In genomic region chr19:43627345-43627744, GRCm38 (mm10) we compare ENCODE assay signal across 29 mouse cellular contexts. TPM values are rescaled to one million over a fixed set of nuclear protein-coding genes. Genes with fewer than 3 reads are reported as not detected.
A peak's percentile ranks its signal among the peaks of the same experiment; 100 is the strongest.
DNase-seq lines count a peak whose midpoint lies in the region; ATAC-seq and TF ChIP-seq lines count a peak whose summit lies in the region.
"Had no signal": no experiment of that assay in that cellular context is flagged by ENCODE, and none has a peak within 500 bp of the region (broad histone marks: within the 10 kb centered on the region; RNA-seq: fewer than 3 reads in every experiment).

No protein-coding gene starts in this region.

- 88% methylated on average over 3 of the region's 3 CpGs for WGBS in intestine, postnatal 0 days
- WGBS in intestine, embryonic 16.5 days = 90% methylated on average over 3 of the region's 3 CpGs
- WGBS in midbrain, postnatal 0 days = 93% methylated on average over 3 of the region's 3 CpGs
- WGBS in midbrain, embryonic 13.5 days = 94% methylated on average over 3 of the region's 3 CpGs

- in situ Hi-C loops in Patski (cut with MboI; ENCODE audit: low pct_unique_long_range_greater_than_20kb) = loop anchor here (5.0 kb wide), 1 partner anchor 35 kb away; no protein-coding TSS in a partner anchor

- no peak overlapping the region for H3K27ac ChIP-seq in intestine, postnatal 0 days (ENCODE audit: low read depth, low read length)
- no peak overlapping the region for H3K27ac ChIP-seq in intestine, embryonic 16.5 days (ENCODE audit: low read length)
- H3K27ac ChIP-seq in midbrain, postnatal 0 days (ENCODE audit: low read depth, low read length) = no peak overlapping the region
- H3K27ac ChIP-seq in midbrain, embryonic 13.5 days = no peak overlapping the region
- H3K27ac ChIP-seq: gastrocnemius, adult 2 months; heart, embryonic 13.5 days; limb, embryonic 10.5 days; neural tube, embryonic 15.5 days; stomach, embryonic 15.5 days had no signal

- ATAC-seq in intestine, postnatal 0 days = no peak
- no peak for ATAC-seq in intestine, embryonic 16.5 days
- no peak for ATAC-seq in midbrain, postnatal 0 days (ENCODE audit: low FRiP score)
- ATAC-seq in midbrain, embryonic 13.5 days = no peak
- ATAC-seq in Patski = no peak
- ATAC-seq in monocyte, adult 5-6 weeks (replicated peaks; ENCODE audit: insufficient number of reproducible peaks, low FRiP score, low TSS enrichment, poor library complexity, severe bottlenecking) = no peak
- ATAC-seq: hindbrain, embryonic 16.5 days had no signal

- DNase-seq in midbrain, postnatal 0 days (ENCODE audit: low spot score) = no peak
- no peak for DNase-seq in Patski (ENCODE audit: low read depth, low spot score)
- DNase-seq in urinary bladder, postnatal 25 days (ENCODE audit: low spot score) = no peak
- DNase-seq: adrenal gland, adult 8-10 months; cerebellum, adult 11 months; cerebellum, postnatal 10 days; embryo, embryonic 11 days; gastrocnemius, adult 2 months; kidney, adult 2 months; kidney, postnatal 14 days; layer of hippocampus, adult 9-11 months; lung, postnatal 10 days; midbrain, embryonic 14.5 days had no signal

- CTCF ChIA-PET in Patski (lab: Charles Lee) = interaction anchor here (1.9 kb wide), 1 partner anchor 30 kb away, joined by 8 read pairs; no protein-coding TSS in a partner anchor

- no peak overlapping the region for H3K4me2 ChIP-seq in intestine, postnatal 0 days (replicated peaks; ENCODE audit: low read depth)
- H3K4me2 ChIP-seq in intestine, embryonic 16.5 days (ENCODE audit: low read depth, low read length) = no peak overlapping the region
- no peak overlapping the region for H3K4me2 ChIP-seq in midbrain, postnatal 0 days (ENCODE audit: low read depth, low read length, poor library complexity, severe bottlenecking)
- no peak overlapping the region for H3K4me2 ChIP-seq in midbrain, embryonic 13.5 days (replicated peaks)
- H3K4me2 ChIP-seq: heart, embryonic 13.5 days; neural tube, embryonic 15.5 days; stomach, embryonic 15.5 days had no signal

- no peaks in the 10 kb centered on the region for H3K9me3 ChIP-seq in intestine, postnatal 0 days (ENCODE audit: control insufficient read depth)
- H3K9me3 ChIP-seq in intestine, embryonic 16.5 days (ENCODE audit: control insufficient read depth, low read length) = no peaks in the 10 kb centered on the region
- H3K9me3 ChIP-seq in midbrain, postnatal 0 days (ENCODE audit: low read length) = no peaks in the 10 kb centered on the region
- H3K9me3 ChIP-seq in midbrain, embryonic 13.5 days = no peaks in the 10 kb centered on the region
- H3K9me3 ChIP-seq: heart, embryonic 13.5 days; limb, embryonic 10.5 days; neural tube, embryonic 15.5 days; stomach, embryonic 15.5 days had no signal

- no peaks in the 10 kb centered on the region for H3K36me3 ChIP-seq in intestine, postnatal 0 days (ENCODE audit: control insufficient read depth, insufficient read depth)
- H3K36me3 ChIP-seq in intestine, embryonic 16.5 days (ENCODE audit: control insufficient read depth, insufficient read depth, low read length) = no peaks in the 10 kb centered on the region
- H3K36me3 ChIP-seq in midbrain, postnatal 0 days (ENCODE audit: insufficient read depth, low read length) = no peaks in the 10 kb centered on the region
- H3K36me3 ChIP-seq in midbrain, embryonic 13.5 days = no peaks in the 10 kb centered on the region
- H3K36me3 ChIP-seq: heart, embryonic 13.5 days; limb, embryonic 10.5 days; neural tube, embryonic 15.5 days; stomach, embryonic 15.5 days had no signal

- H3K4me3 ChIP-seq in intestine, postnatal 0 days (ENCODE audit: low read depth, low read length) = no peak overlapping the region
- H3K4me3 ChIP-seq in intestine, embryonic 16.5 days (ENCODE audit: low read length) = no peak overlapping the region
- H3K4me3 ChIP-seq in midbrain, postnatal 0 days (ENCODE audit: low read depth, low read length) = no peak overlapping the region
- H3K4me3 ChIP-seq in midbrain, embryonic 13.5 days (replicated peaks) = no peak overlapping the region
- H3K4me3 ChIP-seq: gastrocnemius, adult 2 months; heart, embryonic 13.5 days; limb, embryonic 10.5 days; neural tube, embryonic 15.5 days; stomach, embryonic 15.5 days had no signal

- H3K4me1 ChIP-seq in intestine, postnatal 0 days (replicated peaks; ENCODE audit: control insufficient read depth, insufficient read depth, low read length) = no peaks in the 10 kb centered on the region
- H3K4me1 ChIP-seq in intestine, embryonic 16.5 days (ENCODE audit: control insufficient read depth, insufficient read depth, low read length) = 0 out of 2 replicates have a peak, but pooled peaks cover 3% of the 10 kb centered on the region
- H3K4me1 ChIP-seq in midbrain, postnatal 0 days (ENCODE audit: insufficient read depth, low read length) = no peaks in the 10 kb centered on the region
- peaks cover 9% of the 10 kb centered on the region for H3K4me1 ChIP-seq in midbrain, embryonic 13.5 days (replicated peaks)
- H3K4me1 ChIP-seq: heart, embryonic 13.5 days; stomach, embryonic 15.5 days had no signal

- peak; percentile 47 for TF ChIP-seq CTCF in intestine, postnatal 0 days (IDR thresholded peaks at IDR 0.05; ENCODE audit: low read depth)
- peak; percentile 28 for TF ChIP-seq CTCF in midbrain, postnatal 0 days (IDR thresholded peaks at IDR 0.05)
- TF ChIP-seq CTCF in Patski (IDR thresholded peaks at IDR 0.05) = peak; percentile 54

- POLR2A ChIA-PET in Patski (lab: Charles Lee) = no interaction called here

- H3K9ac ChIP-seq in intestine, postnatal 0 days (ENCODE audit: low read depth, low read length) = no peak overlapping the region
- H3K9ac ChIP-seq in intestine, embryonic 16.5 days (ENCODE audit: low read depth, low read length) = no peak overlapping the region
- H3K9ac ChIP-seq in midbrain, postnatal 0 days (replicated peaks; ENCODE audit: low read length, poor library complexity, severe bottlenecking) = no peak overlapping the region
- no peak overlapping the region for H3K9ac ChIP-seq in midbrain, embryonic 13.5 days (replicated peaks)
- H3K9ac ChIP-seq: heart, embryonic 13.5 days; neural tube, embryonic 15.5 days; stomach, embryonic 15.5 days had no signal

- H3K27me3 ChIP-seq in intestine, postnatal 0 days (replicated peaks; ENCODE audit: control insufficient read depth, insufficient read depth, low read length) = peaks cover 23% of the 10 kb centered on the region
- H3K27me3 ChIP-seq in intestine, embryonic 16.5 days (replicated peaks; ENCODE audit: control insufficient read depth, insufficient read depth, low read length) = 0 out of 2 replicates have a peak, but pooled peaks cover 4% of the 10 kb centered on the region
- H3K27me3 ChIP-seq in midbrain, postnatal 0 days (ENCODE audit: insufficient read depth, low read length) = peaks cover 13% of the 10 kb centered on the region; the same call in 1 of the 2 replicates
- peaks cover 35% of the 10 kb centered on the region for H3K27me3 ChIP-seq in midbrain, embryonic 13.5 days
- H3K27me3 ChIP-seq in Patski = no peaks in the 10 kb centered on the region

RNA-seq across cellular contexts. Expression of gene Nkx2-3, which starts 15.2 kb away (rescaled TPM):
- polyA plus RNA-seq in intestine, postnatal 0 days (2015; fragmentation: Nextera tagmentation; extraction: Ambion mirVana) = 54.3 and 56.9 TPM in 2 replicates
- polyA plus RNA-seq in intestine, embryonic 16.5 days (2015; fragmentation: Nextera tagmentation; extraction: Ambion mirVana) = 61.3 and 64.6 TPM in 2 replicates
- total RNA-seq in midbrain, postnatal 0 days (2014; rRNA removed) = 0.05 TPM in 1 of 2 replicates, not detected in the other
- polyA plus RNA-seq in midbrain, postnatal 0 days (2015; fragmentation: Nextera tagmentation; extraction: Ambion mirVana) = 0.12 TPM in 1 of 2 replicates, not detected in the other
- 0.85 and 1.0 TPM in 2 replicates for polyA plus RNA-seq in midbrain, embryonic 13.5 days (2015; fragmentation: Nextera tagmentation; extraction: Ambion mirVana)
- polyA plus RNA-seq in Patski (2021) = 0.14 TPM
- not detected in 3 replicates for total RNA-seq in monocyte, adult 5-6 weeks (2017)
- total RNA-seq: adrenal gland, adult 8-10 months; gastrocnemius, adult 2 months; granulocyte monocyte progenitor cell, adult 5-6 weeks; heart, postnatal 25 days; left cerebral cortex, adult 8-10 months; liver, adult 2 months; megakaryocyte, adult 5-6 weeks had no signal
- polyA plus RNA-seq: heart, embryonic 13.5 days; hindbrain, embryonic 16.5 days; kidney, adult 2 months; limb, embryonic 10.5 days; neural tube, embryonic 15.5 days; thymus, postnatal 0 days; urinary bladder, adult 2 months had no signal

RNA-seq across cellular contexts. Expression of gene Slc25a28, which starts 47.3 kb away (rescaled TPM):
- polyA plus RNA-seq in intestine, postnatal 0 days (2015; fragmentation: Nextera tagmentation; extraction: Ambion mirVana) = 20.6 and 20.7 TPM in 2 replicates
- 19.5 and 20.0 TPM in 2 replicates for polyA plus RNA-seq in intestine, embryonic 16.5 days (2015; fragmentation: Nextera tagmentation; extraction: Ambion mirVana)
- total RNA-seq in midbrain, postnatal 0 days (2014; rRNA removed) = 43.8 and 48.3 TPM in 2 replicates
- 15.2 and 15.5 TPM in 2 replicates for polyA plus RNA-seq in midbrain, postnatal 0 days (2015; fragmentation: Nextera tagmentation; extraction: Ambion mirVana)
- polyA plus RNA-seq in midbrain, embryonic 13.5 days (2015; fragmentation: Nextera tagmentation; extraction: Ambion mirVana) = 10.8 and 14.4 TPM in 2 replicates
- 51.9 TPM for polyA plus RNA-seq in Patski (2021)
- total RNA-seq in monocyte, adult 5-6 weeks (2017) = 68.7 to 103 TPM (median 101 TPM) in 3 replicates

Comparison
In these comparisons a context has a peak if more than half of its experiments do, and no peak if none do; other contexts are left out.
1. RNA of gene Nkx2-3, which starts 15.2 kb away (polyA plus RNA-seq): 61.3 to 64.6 TPM in intestine, embryonic 16.5 days and 54.3 to 56.9 TPM in intestine, postnatal 0 days; 0.85 to 1.0 TPM in midbrain, embryonic 13.5 days, 0.14 TPM in Patski (single experiment) and 0.12 TPM in midbrain, postnatal 0 days; every median in the first group is over 10 times any median in the second.
2. Peak in every context shown above with its lines, with median percentiles within 50 percentile points of each other: CTCF ChIP-seq.